Mouse (Mus musculus): Measurements from ENCODE around the gene Them4. TPM values are rescaled to one million over a fixed set of nuclear protein-coding genes. Genes with fewer than 3 reads are reported as not detected.

Gene Them4
- polyA plus RNA-seq, 1 experiment from 2014 or later: 9.6 TPM

- H3K4me2 ChIP-seq (ENCODE audit: low read depth, low read length, severe bottlenecking): no peak overlapping the region
- H3K4me3 ChIP-seq (ENCODE audit: low read depth, low read length): no peak overlapping the region
- H3K9ac ChIP-seq (ENCODE audit: low read length): no peak overlapping the region
- no peaks in the 10 kb centered on the region for H3K27me3 ChIP-seq (ENCODE audit: control insufficient read depth, insufficient read depth, low read length)
- no peaks in the 10 kb centered on the region for H3K9me3 ChIP-seq (ENCODE audit: control insufficient read depth, low read length)
- ATAC-seq (replicated peaks; ENCODE audit: low FRiP score): no peak
- DNase-seq (ENCODE audit: low spot score): no peak
- no peak overlapping the region for H3K27ac ChIP-seq (ENCODE audit: low read depth, low read length)
- H3K4me1 ChIP-seq (replicated peaks; ENCODE audit: control insufficient read depth, insufficient read depth, low read length): no peaks in the 10 kb centered on the region; the same call in 1 of the 2 replicates
- WGBS: 18% methylated on average over 9 of the region's 9 CpGs
- H3K36me3 ChIP-seq (ENCODE audit: control insufficient read depth, insufficient read depth, low read length): no peaks in the 10 kb centered on the region
Observed at GRCm38 (mm10) chr3:94379831-94380510, 70.1 kb downstream of the Them4 start.

Other genes with a start within 250 kb of the Them4 start
- gene Gm10697, start 237.4 kb upstream of the Them4 start, polyA plus RNA-seq (2014; fragmentation: Nextera tagmentation; extraction: Ambion mirVana): not detected in 2 replicates
- not detected in 2 replicates for gene Gm10696, start 131.9 kb upstream of the Them4 start, polyA plus RNA-seq (2014; fragmentation: Nextera tagmentation; extraction: Ambion mirVana)
- gene Gm5286, start 113.4 kb upstream of the Them4 start, polyA plus RNA-seq (2014; fragmentation: Nextera tagmentation; extraction: Ambion mirVana): not detected in 2 replicates
- not detected in 2 replicates for gene Gm4778, start 46.1 kb upstream of the Them4 start, polyA plus RNA-seq (2014; fragmentation: Nextera tagmentation; extraction: Ambion mirVana)
- gene Them5, start 32.0 kb downstream of the Them4 start, polyA plus RNA-seq (2014; fragmentation: Nextera tagmentation; extraction: Ambion mirVana): 0.35 and 0.57 TPM in 2 replicates
- 0.94 and 2.1 TPM in 2 replicates for gene C2cd4d, start 52.3 kb downstream of the Them4 start, polyA plus RNA-seq (2014; fragmentation: Nextera tagmentation; extraction: Ambion mirVana)
- 0.60 and 1.3 TPM in 2 replicates for gene Rorc, start 62.7 kb downstream of the Them4 start, polyA plus RNA-seq (2014; fragmentation: Nextera tagmentation; extraction: Ambion mirVana)
- gene Lingo4, start 88.4 kb downstream of the Them4 start, polyA plus RNA-seq (2014; fragmentation: Nextera tagmentation; extraction: Ambion mirVana): 0.23 and 0.35 TPM in 2 replicates
- 55.0 and 57.5 TPM in 2 replicates for gene Tdrkh, start 103.2 kb downstream of the Them4 start, polyA plus RNA-seq (2014; fragmentation: Nextera tagmentation; extraction: Ambion mirVana)
- 65.3 and 67.0 TPM in 2 replicates for gene Mrpl9, start 133.2 kb downstream of the Them4 start, polyA plus RNA-seq (2014; fragmentation: Nextera tagmentation; extraction: Ambion mirVana)
- 0.40 and 0.76 TPM in 2 replicates for gene Oaz3, start 133.8 kb downstream of the Them4 start, polyA plus RNA-seq (2014; fragmentation: Nextera tagmentation; extraction: Ambion mirVana)
- 137 and 149 TPM in 2 replicates for gene Celf3, start 168.2 kb downstream of the Them4 start, polyA plus RNA-seq (2014; fragmentation: Nextera tagmentation; extraction: Ambion mirVana)
- gene Riiad1, start 170.3 kb downstream of the Them4 start, polyA plus RNA-seq (2014; fragmentation: Nextera tagmentation; extraction: Ambion mirVana): 12.8 and 15.5 TPM in 2 replicates